Mouse (Mus musculus): ENCODE measurements around the gene B430306N03Rik. TPM values are rescaled to one million over a fixed set of nuclear protein-coding genes. Genes with fewer than 3 reads are reported as not detected.

B430306N03Rik gene
- total RNA-seq, 2 experiments from 2014 or later, result not detected

GRCm38 (mm10) chr17:48359616-48360015 lies 43.7 kb downstream of the B430306N03Rik start, which contains the start of gene Treml1:
Gene Treml1, plus strand, starts transcription at chr17:48359916.
- no peak for DNase-seq (ENCODE audit: low spot score in 2 of 2)

GRCm38 (mm10) chr17:48360462-48360861 lies 44.5 kb downstream of the B430306N03Rik start:
- no peak for DNase-seq (ENCODE audit: low spot score in 2 of 2)

GRCm38 (mm10) chr17:48362346-48362745 lies 46.4 kb downstream of the B430306N03Rik start:
- no peak for DNase-seq (ENCODE audit: low spot score in 2 of 2)

GRCm38 (mm10) chr17:48362966-48363365 lies 47.0 kb downstream of the B430306N03Rik start:
- peak; percentile 48 to 56 for DNase-seq (ENCODE audit: low spot score in 2 of 2)

DNA sequence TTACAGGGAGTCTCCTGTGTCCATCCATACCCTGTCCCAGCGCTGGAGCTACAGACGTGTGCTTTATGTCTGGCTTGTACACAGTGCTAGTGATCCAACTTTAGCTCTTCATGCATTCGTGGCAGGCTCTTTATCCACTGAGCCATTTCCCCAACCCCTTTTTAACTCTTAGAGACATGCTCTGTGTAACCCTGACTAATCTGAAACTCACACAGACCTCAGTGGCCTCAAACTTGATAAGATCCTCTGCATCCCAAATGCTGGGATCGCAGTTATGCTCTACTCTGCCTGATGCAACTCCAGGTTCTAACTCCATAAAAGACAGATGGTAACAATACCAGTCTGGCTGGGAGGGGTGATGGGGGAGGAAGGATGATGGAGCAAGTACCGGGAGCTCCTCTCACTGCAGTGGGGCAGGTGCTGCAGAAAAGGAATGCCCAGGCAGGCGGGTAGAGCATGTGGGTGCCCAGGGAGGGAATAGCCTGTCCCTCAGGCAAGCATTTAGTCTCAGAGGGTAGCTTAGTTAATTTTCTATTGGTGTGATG lies 47.6 kb downstream of the B430306N03Rik start:
- no peak for DNase-seq (ENCODE audit: low spot score in 2 of 2)

DNA sequence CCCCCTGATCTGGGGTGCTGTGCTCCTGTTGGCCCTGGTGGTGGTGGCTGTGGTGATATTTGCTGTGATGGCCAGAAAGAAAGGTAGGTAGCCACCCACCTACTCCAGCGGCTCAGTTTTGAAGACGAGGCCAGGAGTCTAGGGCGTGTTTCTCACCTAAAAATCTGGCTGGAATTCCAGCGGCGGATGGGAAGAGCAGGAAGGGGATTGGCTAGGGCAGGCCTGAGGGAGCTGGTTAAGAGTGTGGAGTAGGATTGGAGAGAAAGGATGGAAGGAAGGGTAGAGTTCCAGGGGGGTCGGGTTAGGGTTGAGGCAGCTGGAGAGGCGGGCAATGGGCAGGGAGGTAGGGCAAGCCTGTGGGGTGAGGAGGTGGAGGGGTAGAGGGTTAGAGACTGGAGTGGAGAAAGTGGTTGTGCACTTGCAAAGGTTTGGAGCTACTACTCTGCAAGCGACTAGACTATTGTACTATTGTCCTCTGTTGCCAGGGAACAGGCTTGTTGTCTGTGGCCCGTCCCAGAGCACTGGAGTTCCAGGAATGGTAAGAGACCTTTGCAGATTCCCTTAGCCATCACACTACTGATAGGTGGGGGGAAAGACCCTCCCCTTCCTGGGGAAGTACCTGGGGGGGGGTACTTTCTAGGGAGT lies 49.7 kb downstream of the B430306N03Rik start:
- no peak for DNase-seq (ENCODE audit: low spot score in 2 of 2)

GRCm38 (mm10) chr17:48366806-48367205 lies 50.9 kb downstream of the B430306N03Rik start:
- no peak for DNase-seq (ENCODE audit: low spot score in 2 of 2)

DNA sequence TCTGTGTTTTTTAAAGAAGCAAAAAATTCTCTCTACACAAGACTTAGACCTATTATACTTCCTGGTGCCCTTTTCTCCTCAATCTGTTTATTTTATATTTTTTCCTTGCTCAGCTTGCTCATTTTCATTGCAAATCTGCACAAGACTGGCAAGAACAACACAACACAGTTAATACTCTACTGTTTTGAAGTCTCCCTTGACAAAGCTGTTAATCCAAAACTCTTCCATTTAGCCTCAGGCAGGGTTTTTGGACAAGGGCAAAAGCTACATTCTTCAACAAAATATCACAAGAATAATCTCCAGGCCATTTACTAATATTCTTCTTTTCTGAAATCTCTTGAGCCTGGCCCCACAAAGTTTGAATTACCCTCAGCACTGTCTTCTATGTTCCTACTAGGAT lies 55.7 kb downstream of the B430306N03Rik start:
- no peak for DNase-seq (ENCODE audit: low spot score in 2 of 2)

- no peak for DNase-seq (ENCODE audit: low spot score in 2 of 2)
Observed at GRCm38 (mm10) chr17:48372987-48373386, 57.0 kb downstream of the B430306N03Rik start.

- no peak for DNase-seq (ENCODE audit: low spot score in 2 of 2)
Observed at GRCm38 (mm10) chr17:48376102-48376501, 60.2 kb downstream of the B430306N03Rik start.

Other genes with a start within 250 kb of the B430306N03Rik start
- not detected for gene 1700067P10Rik, start 226.8 kb upstream of the B430306N03Rik start, total RNA-seq (2021)
- gene 9830107B12Rik, start 169.9 kb upstream of the B430306N03Rik start, total RNA-seq (2021), result not detected
- not detected for gene A530064D06Rik, start 148.9 kb upstream of the B430306N03Rik start, total RNA-seq (2021)
- gene Trem1, start 83.4 kb upstream of the B430306N03Rik start, total RNA-seq (2021), result not detected
- not detected for gene Trem3, start 68.4 kb upstream of the B430306N03Rik start, total RNA-seq (2021)
- not detected for gene Treml4, start 51.8 kb upstream of the B430306N03Rik start, total RNA-seq (2021)
- under 1 TPM; 0.13 to 0.37 TPM for gene Treml2, start 16.6 kb upstream of the B430306N03Rik start, total RNA-seq (2021)
- 1 to 10 TPM; 6.7 to 8.1 TPM for gene Trem2, start 30.3 kb downstream of the B430306N03Rik start, total RNA-seq (2021)
- not detected for gene Treml1, start 43.8 kb downstream of the B430306N03Rik start, total RNA-seq (2021)
- gene Nfya, start 93.8 kb downstream of the B430306N03Rik start, total RNA-seq (2021), result 10 to 100 TPM; 33.5 to 38.1 TPM
- gene Oard1, start 93.9 kb downstream of the B430306N03Rik start, total RNA-seq (2021), result 10 to 100 TPM; 11.9 to 16.2 TPM
- under 1 TPM in 1 of 2 experiments, not detected in 1; 0.47 TPM for gene Apobec2, start 116.8 kb downstream of the B430306N03Rik start, total RNA-seq (2021)
- not detected for gene Tspo2, start 135.4 kb downstream of the B430306N03Rik start, total RNA-seq (2021)
- gene Unc5cl, start 138.8 kb downstream of the B430306N03Rik start, total RNA-seq (2021), result 1 to 10 TPM in 1 of 2 experiments, under 1 TPM in 1; 0.98 to 2.0 TPM